Mouse (Mus musculus) ES-E14 (cell line): Measurements from ENCODE around the gene Grifin. TPM values are rescaled to one million over a fixed set of nuclear protein-coding genes. Genes with fewer than 3 reads are reported as not detected.
A peak's percentile ranks its signal among the peaks of the same experiment; 100 is the strongest.

ENCODE experiments used
- DNase-seq: peaks from one replicate; pipeline ENCODE4 v3.0.0-alpha.2; 2013; ENCODE audit warnings: low read depth, low spot score
- H3K27ac ChIP-seq: 2 replicates; pipeline ENCODE4 v1.5.1; 2012; ENCODE audit warnings: low read depth, mild to moderate bottlenecking, low read length, moderate library complexity, mixed read lengths; ENCODE audit not compliant: poor library complexity, insufficient read depth, severe bottlenecking
- H3K36me3 ChIP-seq: 2 replicates; pipeline ENCODE4 v1.6.1; 2012; ENCODE audit warnings: mild to moderate bottlenecking, low read length, moderate library complexity, mixed read lengths; ENCODE audit not compliant: control insufficient read depth, poor library complexity, insufficient read depth, severe bottlenecking
- H3K4me1 ChIP-seq, 2 experiments: fragments of 150-350 bp in 1 of 2; sonication (generic) in 1 of 2; 2 replicates each; pipeline ENCODE4 v1.6.1; 2012; ENCODE audit warnings: low read length in 2 of 2, mild to moderate bottlenecking in 1 of 2, mixed read lengths in 1 of 2; ENCODE audit not compliant: control insufficient read depth in 2 of 2, insufficient read depth in 2 of 2, poor library complexity in 1 of 2
- H3K4me3 ChIP-seq, 2 experiments: fragments of 150-350 bp in 1 of 2; sonication (generic) in 1 of 2; 2 replicates each; pipeline ENCODE4 v1.5.1; 2012; ENCODE audit warnings: low read length in 2 of 2, low read depth in 1 of 2, mild to moderate bottlenecking in 1 of 2, mixed read lengths in 1 of 2; ENCODE audit not compliant: insufficient read depth in 1 of 2, poor library complexity in 1 of 2, severe bottlenecking in 1 of 2
- H3K9ac ChIP-seq: 2 replicates; pipeline ENCODE4 v1.6.1; 2012; ENCODE audit warnings: low read depth, mild to moderate bottlenecking, low read length, mixed read lengths; ENCODE audit not compliant: poor library complexity, insufficient read depth, severe bottlenecking
- H3K9me3 ChIP-seq: fragments of 150-350 bp; sonication (generic); 2 replicates; pipeline ENCODE4 v1.6.1; 2012; ENCODE audit warnings: low read depth, mild to moderate bottlenecking, low read length; ENCODE audit not compliant: control insufficient read depth, insufficient read depth
- CHD2 ChIP-seq: IDR thresholded peaks from 2 replicates; pipeline ENCODE4 v1.6.1; 2014; ENCODE audit warnings: mild to moderate bottlenecking, low read depth, low read length, inconsistent platforms
- HCFC1 ChIP-seq: IDR thresholded peaks from 2 replicates; pipeline ENCODE4 v1.6.1; 2012; ENCODE audit warnings: low read length, inconsistent platforms, borderline replicate concordance; ENCODE audit not compliant: insufficient read depth
- MAFK ChIP-seq: IDR thresholded peaks from 2 replicates; pipeline ENCODE4 v1.6.1; 2014; ENCODE audit warnings: mild to moderate bottlenecking, low read depth, low read length, inconsistent platforms; ENCODE audit not compliant: insufficient read depth
- ZC3H11A ChIP-seq: IDR thresholded peaks from 2 replicates; pipeline ENCODE4 v1.6.1; 2012; ENCODE audit warnings: low read depth, mild to moderate bottlenecking, inconsistent platforms, low read length, borderline replicate concordance
- ZNF384 ChIP-seq: IDR thresholded peaks from 2 replicates; pipeline ENCODE4 v1.6.1; 2012; ENCODE audit warnings: low read depth, low read length, inconsistent platforms
- in situ Hi-C, 2 experiments: fragments of 600-800 bp; cut with MboI; formaldehyde crosslinking; loops; one replicate each; pipeline ENCODE4 v1.15.1; 2025; ENCODE audit warnings: low sequenced_read_pairs in 2 of 2, inconsistent platforms in 1 of 2; ENCODE audit not compliant: unreplicated experiment in 2 of 2
- total RNA-seq: library from RNA; depleted of rRNA; stranded (reverse); fragments of 300-350 nt; gene quantifications from 2 replicates; pipeline ENCODE4 v1.2.3, GENCODE M21; 2012; rRNA removed

Gene Grifin
- total RNA-seq, result 0.89 TPM in 1 of 2 replicates, not detected in the other

DNA sequence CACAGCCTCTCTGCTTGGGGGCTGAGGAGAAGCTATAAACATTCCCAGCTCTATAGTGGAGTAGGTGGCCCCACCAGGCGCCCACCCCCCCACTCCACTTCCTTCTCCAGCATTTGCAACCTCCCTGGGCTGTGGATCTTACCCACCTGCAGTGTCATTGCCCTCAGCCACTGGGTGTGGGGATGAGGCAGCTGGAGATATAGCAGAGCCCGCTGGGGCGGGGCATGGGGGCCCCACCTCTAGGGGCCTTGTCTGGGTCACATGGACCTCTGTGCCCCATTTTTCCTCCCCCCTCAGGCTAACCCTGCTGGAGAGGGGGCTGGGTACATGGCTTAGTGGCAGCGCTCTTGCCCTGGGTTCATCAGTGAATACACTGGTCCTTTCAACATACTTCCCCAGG, at the start of gene Grifin:
TSS of gene Grifin (minus strand) at position 176 of the 400 bp plus-strand sequence.
- Histone ChIP-seq H3K9ac (no peak within 1 kb of the TSS), H3K36me3 (no peaks in the 10 kb centered on the region)
- in situ Hi-C loops, result no loop called here

DNA sequence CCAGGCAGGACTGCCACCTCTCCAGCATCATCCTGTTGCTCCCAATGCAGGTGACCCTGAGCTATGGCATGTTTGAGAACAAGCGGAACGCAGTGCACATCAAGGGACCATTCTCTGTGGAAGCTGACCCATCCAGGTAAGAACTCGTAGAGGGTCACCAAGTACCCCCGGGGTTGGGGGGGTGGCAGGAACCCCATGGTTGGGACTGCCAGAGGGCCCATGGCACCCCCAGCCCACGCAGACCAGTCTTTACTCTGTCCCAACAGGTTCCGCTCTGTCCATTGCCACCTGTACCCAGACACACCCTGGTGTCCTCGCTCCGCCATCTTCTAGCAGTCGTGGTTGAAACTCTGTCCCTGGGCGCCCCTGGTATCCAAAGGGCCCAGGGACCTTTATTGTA, 49.3 kb upstream of the Grifin start:
- no peak overlapping the region for H3K27ac ChIP-seq
- no peak overlapping the region for H3K9ac ChIP-seq
- DNase-seq, result no peak
- no peaks in the 10 kb centered on the region for H3K9me3 ChIP-seq
- TF ChIP-seq MAFK (no peak), ZC3H11A (no peak), HCFC1 (no peak), CHD2 (no peak), ZNF384 (no peak)
- H3K4me3 ChIP-seq, result no peak overlapping the region
- peaks cover 2 to 18% of the 10 kb centered on the region in 2 experiments; a peak in 2 of 4 replicates for H3K4me1 ChIP-seq
- peaks cover 4% of the 10 kb centered on the region; the same call in 1 of the 2 replicates for H3K36me3 ChIP-seq
- in situ Hi-C loops, result loop anchor here in 1 of 2 experiments (10.0 kb wide), 1 partner anchor 69 kb away; no protein-coding TSS in a partner anchor

More for the DNA sequence above, at the start of gene Grifin:
- no peaks in the 10 kb centered on the region for H3K9me3 ChIP-seq
- no peak for DNase-seq
- no peak within 1 kb of the TSS; the same call in 1 of the 2 replicates for H3K27ac ChIP-seq
- no peak within 1 kb of the TSS for H3K4me3 ChIP-seq
- peaks cover 9 to 25% of the 10 kb centered on the region in 2 experiments for H3K4me1 ChIP-seq
- TF ChIP-seq ZNF384 (no peak), HCFC1 (no peak), ZC3H11A (no peak), CHD2 (no peak), MAFK (no peak)

- peaks cover 2 to 29% of the 10 kb centered on the region in 2 experiments; a peak in 2 of 4 replicates for H3K4me1 ChIP-seq
- DNase-seq, result no peak
- H3K9me3 ChIP-seq, result no peaks in the 10 kb centered on the region
- H3K9ac ChIP-seq, result no peak overlapping the region
- no peak overlapping the region for H3K27ac ChIP-seq
- peaks cover 4% of the 10 kb centered on the region; the same call in 1 of the 2 replicates for H3K36me3 ChIP-seq
- in situ Hi-C loops, result loop anchor here in 1 of 2 experiments (10.0 kb wide), 1 partner anchor 67 kb away; no protein-coding TSS in a partner anchor
- no peak for TF ChIP-seq ZNF384
- no peak for TF ChIP-seq MAFK
- TF ChIP-seq CHD2, result no peak
- no peak for TF ChIP-seq ZC3H11A
- TF ChIP-seq HCFC1, result no peak
- H3K4me3 ChIP-seq, result peak overlapping the region; percentile 14 to 27; a peak in 2 of 4 replicates
These were observed 47.3 kb upstream of the Grifin start for GRCm38 (mm10) chr5:140612191-140612590.

- no peak overlapping the region for H3K27ac ChIP-seq
- in situ Hi-C loops, result loop anchor here in 1 of 2 experiments (10.0 kb wide), 1 partner anchor 67 kb away; no protein-coding TSS in a partner anchor
- H3K9me3 ChIP-seq, result no peaks in the 10 kb centered on the region
- H3K4me1 ChIP-seq, result peaks cover 2 to 29% of the 10 kb centered on the region in 2 experiments; a peak in 2 of 4 replicates
- TF ChIP-seq ZNF384 (peak; percentile 66; the same call in 1 of the 2 replicates), ZC3H11A (no peak), MAFK (no peak), CHD2 (no peak), HCFC1 (no peak)
- peak overlapping the region; percentile 27 to 45; a peak in 2 of 4 replicates for H3K4me3 ChIP-seq
- no peak overlapping the region for H3K9ac ChIP-seq
- DNase-seq, result peak; percentile 63
- peaks cover 4% of the 10 kb centered on the region; the same call in 1 of the 2 replicates for H3K36me3 ChIP-seq
These were observed 46.8 kb upstream of the Grifin start for GRCm38 (mm10) chr5:140611611-140612185.
